8 mouse cellular contexts compared by ENCODE assay signal in genomic region chr7:19360944-19361343, GRCm38 (mm10). TPM values are rescaled to one million over a fixed set of nuclear protein-coding genes. Genes with fewer than 3 reads are reported as not detected.
DNase-seq lines count a peak whose midpoint lies in the region; ATAC-seq and TF ChIP-seq lines count a peak whose summit lies in the region.

No protein-coding gene starts in this region.

- peak overlapping the region; percentile 99 for H3K4me2 ChIP-seq in heart, embryonic 11.5 days
- H3K4me2 ChIP-seq in kidney, embryonic 16.5 days (replicated peaks; ENCODE audit: low read depth, low read length), result peak overlapping the region; percentile 98

- peaks cover 15% of the 10 kb centered on the region for H3K79me3 ChIP-seq in C2C12 (ENCODE audit: low read depth)

- TF ChIP-seq POLR2A in brain, embryonic 14.5 days (IDR thresholded peaks at IDR 0.05; ENCODE audit: borderline replicate concordance, extremely low read depth, insufficient read depth, insufficient read length, poor library complexity, severe bottlenecking), result 0 out of 2 replicates have a peak, but pooled peaks have one; percentile 6

- no peaks in the 10 kb centered on the region for H3K9me3 ChIP-seq in heart, embryonic 11.5 days (replicated peaks; ENCODE audit: control insufficient read depth, low read length)
- no peaks in the 10 kb centered on the region for H3K9me3 ChIP-seq in kidney, embryonic 16.5 days (ENCODE audit: low read length)

- peaks cover 54% of the 10 kb centered on the region for H3K79me2 ChIP-seq in C2C12 (ENCODE audit: control insufficient read depth, insufficient read depth)

- peak; percentile 80 for ATAC-seq in erythroblast, adult 5-6 weeks (replicated peaks; ENCODE audit: low FRiP score, poor library complexity, severe bottlenecking)
- ATAC-seq in heart, embryonic 11.5 days (replicated peaks; ENCODE audit: insufficient number of reproducible peaks, low FRiP score, low TSS enrichment), result peak; percentile 73
- peak; percentile 75 for ATAC-seq in kidney, embryonic 16.5 days (ENCODE audit: low FRiP score, low TSS enrichment)

- H3K4me3 ChIP-seq in C2C12 (ENCODE audit: insufficient read depth, poor library complexity, severe bottlenecking), result peak overlapping the region; percentile 61
- peak overlapping the region; percentile 71 for H3K4me3 ChIP-seq in heart, embryonic 11.5 days (ENCODE audit: low read depth, low read length)
- peak overlapping the region; percentile 75 for H3K4me3 ChIP-seq in kidney, embryonic 16.5 days (ENCODE audit: low read length)

- peak overlapping the region; percentile 27 for H3ac ChIP-seq in C2C12 (ENCODE audit: control insufficient read depth, insufficient read length, low read depth)

- under 1% methylated on average over 27 of the region's 27 CpGs for WGBS in heart, embryonic 11.5 days (ENCODE audit: insufficient replicate concordance)
- WGBS in kidney, embryonic 16.5 days, result 1% methylated on average over 27 of the region's 27 CpGs

- peak overlapping the region; percentile 93 for H3K27ac ChIP-seq in heart, embryonic 11.5 days (ENCODE audit: low read depth, low read length)
- H3K27ac ChIP-seq in kidney, embryonic 16.5 days (ENCODE audit: low read length), result peak overlapping the region; percentile 32; the same call in 1 of the 2 replicates

- peak; percentile 95 for DNase-seq in brain, embryonic 14.5 days (ENCODE audit: low read depth)
- peak; percentile 94 for DNase-seq in liver
- peak; percentile 57 to 73 for DNase-seq in monocyte, adult 2 months (ENCODE audit: low read depth in 1 of 2, low spot score in 2 of 2)
- DNase-seq in splenic B cell, adult 2 months (ENCODE audit: low read depth, low spot score), result peak; percentile 60

- no peak for TF ChIP-seq CTCF in C2C12 (IDR thresholded peaks at IDR 0.05; ENCODE audit: control insufficient read depth, insufficient read depth, insufficient read length)
- TF ChIP-seq CTCF in brain, embryonic 14.5 days (IDR thresholded peaks at IDR 0.05; ENCODE audit: borderline replicate concordance, extremely low read depth, insufficient read depth, insufficient read length), result no peak

- peak overlapping the region; percentile 79 for H3K9ac ChIP-seq in heart, embryonic 11.5 days (ENCODE audit: low read depth, low read length)
- peak overlapping the region; percentile 78 for H3K9ac ChIP-seq in kidney, embryonic 16.5 days (replicated peaks; ENCODE audit: low read length)

- peaks cover 5% of the 10 kb centered on the region for H3K36me3 ChIP-seq in C2C12 (ENCODE audit: control insufficient read depth, insufficient read depth)
- H3K36me3 ChIP-seq in heart, embryonic 11.5 days (ENCODE audit: control insufficient read depth, insufficient read depth, low read length), result peaks cover 9% of the 10 kb centered on the region
- peaks cover 20% of the 10 kb centered on the region for H3K36me3 ChIP-seq in kidney, embryonic 16.5 days (ENCODE audit: insufficient read depth, low read length)
- no peaks in the 10 kb centered on the region for H3K36me3 ChIP-seq in splenic B cell, adult 2 months (ENCODE audit: control insufficient read depth, insufficient read depth, low read length, poor library complexity, severe bottlenecking)

- no peaks in the 10 kb centered on the region for H3K27me3 ChIP-seq in C2C12 (ENCODE audit: control insufficient read depth, insufficient read depth, insufficient read length)
- H3K27me3 ChIP-seq in heart, embryonic 11.5 days (ENCODE audit: control insufficient read depth, insufficient read depth, low read length), result peaks cover 7% of the 10 kb centered on the region; the same call in 1 of the 2 replicates
- no peaks in the 10 kb centered on the region for H3K27me3 ChIP-seq in kidney, embryonic 16.5 days (ENCODE audit: insufficient read depth, low read length)
- H3K27me3 ChIP-seq in splenic B cell, adult 2 months (ENCODE audit: control insufficient read depth, insufficient read depth, low read length, poor library complexity, severe bottlenecking), result no peaks in the 10 kb centered on the region

- peaks cover 30% of the 10 kb centered on the region for H3K4me1 ChIP-seq in heart, embryonic 11.5 days (ENCODE audit: control insufficient read depth, insufficient read depth, low read length)
- H3K4me1 ChIP-seq in kidney, embryonic 16.5 days (ENCODE audit: insufficient read depth, low read length), result peaks cover 28% of the 10 kb centered on the region

TF ChIP-seq in C2C12, 6 proteins besides CTCF, POLR2A, EP300 and RAD21:
- TF ChIP-seq FOSL1 (IDR thresholded peaks at IDR 0.05; ENCODE audit: insufficient read depth, low read length, poor library complexity, severe bottlenecking) (no peak), MYOG (IDR thresholded peaks at IDR 0.05; ENCODE audit: control insufficient read depth, extremely low read depth, insufficient read length) (no peak), MYOD1 (IDR thresholded peaks at IDR 0.05; ENCODE audit: control insufficient read depth, insufficient read length, low read depth) (no peak), MAX (IDR thresholded peaks at IDR 0.05) (no peak), CEBPB (IDR thresholded peaks at IDR 0.05; ENCODE audit: low read depth) (no peak), USF1 (IDR thresholded peaks at IDR 0.05; ENCODE audit: low read depth) (no peak)

RNA-seq across cellular contexts. Expression of gene Ppp1r13l, which starts 1.4 kb away (rescaled TPM):
- polyA plus RNA-seq in C2C12 (2012; fragmentation: generic; extraction: Trizol), result 21.5 TPM
- polyA plus RNA-seq in brain, embryonic 14.5 days (2012; rRNA removed), result 8.2 and 8.9 TPM in 2 replicates
- total RNA-seq in erythroblast, adult 5-6 weeks (2015; ENCODE audit: low replicate concordance), result 0.19 and 3.3 TPM in 2 replicates
- not detected in 2 replicates for total RNA-seq in erythroblast, adult 5-6 weeks (2017; ENCODE audit: low replicate concordance)
- polyA plus RNA-seq in heart, embryonic 11.5 days (2014; fragmentation: Nextera tagmentation; extraction: Ambion mirVana), result 12.4 and 17.6 TPM in 2 replicates
- 3.3 and 4.0 TPM in 2 replicates for polyA plus RNA-seq in kidney, embryonic 16.5 days (2015; fragmentation: Nextera tagmentation; extraction: Ambion mirVana)

RNA-seq across cellular contexts. Expression of gene Cd3eap, which starts 1.7 kb away (rescaled TPM):
- polyA plus RNA-seq in C2C12 (2012; fragmentation: generic; extraction: Trizol), result 25.6 TPM
- 11.9 and 12.7 TPM in 2 replicates for polyA plus RNA-seq in brain, embryonic 14.5 days (2012; rRNA removed)
- total RNA-seq in erythroblast, adult 5-6 weeks (2015; ENCODE audit: low replicate concordance), result 1.2 and 1.9 TPM in 2 replicates
- total RNA-seq in erythroblast, adult 5-6 weeks (2017; ENCODE audit: low replicate concordance), result 2.6 and 5.7 TPM in 2 replicates
- polyA plus RNA-seq in heart, embryonic 11.5 days (2014; fragmentation: Nextera tagmentation; extraction: Ambion mirVana), result 17.6 and 18.9 TPM in 2 replicates
- polyA plus RNA-seq in kidney, embryonic 16.5 days (2015; fragmentation: Nextera tagmentation; extraction: Ambion mirVana), result 25.0 and 27.7 TPM in 2 replicates

RNA-seq across cellular contexts. Expression of gene Ercc1, which starts 16.4 kb away (rescaled TPM):
- polyA plus RNA-seq in C2C12 (2012; fragmentation: generic; extraction: Trizol), result 151 TPM
- 65.1 and 81.9 TPM in 2 replicates for polyA plus RNA-seq in brain, embryonic 14.5 days (2012; rRNA removed)
- total RNA-seq in erythroblast, adult 5-6 weeks (2015; ENCODE audit: low replicate concordance), result 8.6 and 8.8 TPM in 2 replicates
- total RNA-seq in erythroblast, adult 5-6 weeks (2017; ENCODE audit: low replicate concordance), result 4.6 and 5.2 TPM in 2 replicates
- 72.5 and 74.5 TPM in 2 replicates for polyA plus RNA-seq in heart, embryonic 11.5 days (2014; fragmentation: Nextera tagmentation; extraction: Ambion mirVana)
- polyA plus RNA-seq in kidney, embryonic 16.5 days (2015; fragmentation: Nextera tagmentation; extraction: Ambion mirVana), result 81.8 and 86.1 TPM in 2 replicates

RNA-seq across cellular contexts. Expression of gene Ercc2, which starts 20.9 kb away (rescaled TPM):
- polyA plus RNA-seq in C2C12 (2012; fragmentation: generic; extraction: Trizol), result 9.7 TPM
- polyA plus RNA-seq in brain, embryonic 14.5 days (2012; rRNA removed), result 81.7 and 106 TPM in 2 replicates
- total RNA-seq in erythroblast, adult 5-6 weeks (2015; ENCODE audit: low replicate concordance), result 1.3 and 2.7 TPM in 2 replicates
- total RNA-seq in erythroblast, adult 5-6 weeks (2017; ENCODE audit: low replicate concordance), result 11.4 and 18.0 TPM in 2 replicates
- 6.1 and 6.6 TPM in 2 replicates for polyA plus RNA-seq in heart, embryonic 11.5 days (2014; fragmentation: Nextera tagmentation; extraction: Ambion mirVana)
- polyA plus RNA-seq in kidney, embryonic 16.5 days (2015; fragmentation: Nextera tagmentation; extraction: Ambion mirVana), result 16.7 and 19.0 TPM in 2 replicates

RNA-seq across cellular contexts. Expression of gene Klc3, which starts 43.0 kb away (rescaled TPM):
- 4.3 TPM for polyA plus RNA-seq in C2C12 (2012; fragmentation: generic; extraction: Trizol)
- 1.5 and 2.5 TPM in 2 replicates for polyA plus RNA-seq in brain, embryonic 14.5 days (2012; rRNA removed)
- not detected in 2 replicates for total RNA-seq in erythroblast, adult 5-6 weeks (2015; ENCODE audit: low replicate concordance)
- not detected in 2 replicates for total RNA-seq in erythroblast, adult 5-6 weeks (2017; ENCODE audit: low replicate concordance)
- 2.2 and 3.7 TPM in 2 replicates for polyA plus RNA-seq in heart, embryonic 11.5 days (2014; fragmentation: Nextera tagmentation; extraction: Ambion mirVana)
- polyA plus RNA-seq in kidney, embryonic 16.5 days (2015; fragmentation: Nextera tagmentation; extraction: Ambion mirVana), result 7.0 and 8.5 TPM in 2 replicates

Comparison
In these comparisons a context has a peak if more than half of its experiments do, and no peak if none do; other contexts are left out.
1. Peak in every context shown above with its lines: DNase-seq, ATAC-seq, H3K4me3 ChIP-seq and H3K27ac ChIP-seq.